Mouse (Mus musculus): ENCODE measurements around the gene H2-T24.

DNA sequence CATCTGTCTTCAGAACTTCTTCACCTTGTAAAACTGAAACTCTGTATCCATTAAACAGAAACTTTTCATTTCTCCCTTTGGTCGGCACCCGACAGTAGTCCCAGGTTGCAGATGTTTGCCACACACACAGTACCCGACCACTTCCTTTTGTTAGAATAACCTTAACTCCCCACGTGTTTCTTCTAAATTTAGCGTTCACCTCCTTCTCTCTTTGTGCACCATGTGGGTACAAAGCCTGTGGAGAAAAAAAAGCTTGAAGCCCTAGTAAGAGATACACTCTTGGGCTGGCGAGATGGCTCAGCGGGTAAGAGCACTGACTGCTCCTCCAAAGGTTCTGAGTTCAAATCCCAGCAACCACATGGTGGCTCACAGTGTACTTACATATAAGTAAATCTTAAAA lies 21.0 kb downstream of the H2-T24 start:
- no peak for TF ChIP-seq CTCF (IDR thresholded peaks at IDR 0.05; ENCODE audit: insufficient read depth, low read depth, low read length)
- TF ChIP-seq POLR2A (IDR thresholded peaks at IDR 0.05; ENCODE audit: insufficient read depth, low read depth, low read length) = no peak

Measured in olfactory bulb, adult 2 months (tissue).